Mouse (Mus musculus): ENCODE measurements around the gene Cldn15. TPM values are rescaled to one million over a fixed set of nuclear protein-coding genes. Genes with fewer than 3 reads are reported as not detected.

Gene Cldn15
- 11.9 and 12.6 TPM in 2 replicates for polyA plus RNA-seq (2015; fragmentation: Nextera tagmentation; extraction: Ambion mirVana)

DNA sequence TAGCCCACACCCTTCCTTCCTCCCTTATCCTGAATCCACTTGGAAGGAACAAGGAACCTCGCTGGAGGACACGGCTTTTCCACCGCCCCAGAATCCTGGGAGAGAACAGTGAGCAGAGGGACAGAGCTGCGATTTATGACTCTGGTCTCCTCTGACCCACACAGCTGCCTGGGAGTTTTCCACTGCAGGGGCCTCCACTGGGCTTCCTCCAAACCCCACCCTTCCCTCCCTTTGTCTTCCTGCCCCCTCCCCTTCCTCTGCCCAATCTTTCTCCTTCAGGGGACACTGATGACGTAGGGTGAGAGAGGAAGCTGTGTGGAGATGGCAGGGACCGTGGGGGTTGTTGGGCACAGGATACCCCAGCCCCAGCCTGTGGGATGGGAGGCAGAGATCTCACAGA, at the start of gene Cldn15:
Gene Cldn15 (plus strand): TSS at position 286 of the 400 bp plus-strand sequence.
- H3K4me2 ChIP-seq (ENCODE audit: low read length) = peak within 1 kb of the TSS; percentile 5
- DNase-seq (ENCODE audit: low spot score) (peak; percentile 96), ATAC-seq (replicated peaks; ENCODE audit: low FRiP score, low read depth) (peak; percentile 55)
- peaks cover 35% of the 10 kb centered on the region for H3K4me1 ChIP-seq (replicated peaks; ENCODE audit: insufficient read depth, low read length)
- no peaks in the 10 kb centered on the region for H3K27me3 ChIP-seq (ENCODE audit: insufficient read depth, low read length)
- TF ChIP-seq CTCF (IDR thresholded peaks at IDR 0.05; ENCODE audit: low read depth) = no peak
- H3K27ac ChIP-seq = peak within 1 kb of the TSS; percentile 84
- H3K36me3 ChIP-seq (ENCODE audit: insufficient read depth, low read length) = peaks cover 24% of the 10 kb centered on the region
- peak within 1 kb of the TSS; percentile 35; the same call in 1 of the 2 replicates for H3K9ac ChIP-seq (ENCODE audit: low read depth, low read length)
- H3K9me3 ChIP-seq (replicated peaks; ENCODE audit: low read length) = no peaks in the 10 kb centered on the region
- 13% methylated on average over 6 of the region's 6 CpGs for WGBS
- no peak within 1 kb of the TSS for H3K4me3 ChIP-seq (replicated peaks; ENCODE audit: low read depth, low read length)

DNA sequence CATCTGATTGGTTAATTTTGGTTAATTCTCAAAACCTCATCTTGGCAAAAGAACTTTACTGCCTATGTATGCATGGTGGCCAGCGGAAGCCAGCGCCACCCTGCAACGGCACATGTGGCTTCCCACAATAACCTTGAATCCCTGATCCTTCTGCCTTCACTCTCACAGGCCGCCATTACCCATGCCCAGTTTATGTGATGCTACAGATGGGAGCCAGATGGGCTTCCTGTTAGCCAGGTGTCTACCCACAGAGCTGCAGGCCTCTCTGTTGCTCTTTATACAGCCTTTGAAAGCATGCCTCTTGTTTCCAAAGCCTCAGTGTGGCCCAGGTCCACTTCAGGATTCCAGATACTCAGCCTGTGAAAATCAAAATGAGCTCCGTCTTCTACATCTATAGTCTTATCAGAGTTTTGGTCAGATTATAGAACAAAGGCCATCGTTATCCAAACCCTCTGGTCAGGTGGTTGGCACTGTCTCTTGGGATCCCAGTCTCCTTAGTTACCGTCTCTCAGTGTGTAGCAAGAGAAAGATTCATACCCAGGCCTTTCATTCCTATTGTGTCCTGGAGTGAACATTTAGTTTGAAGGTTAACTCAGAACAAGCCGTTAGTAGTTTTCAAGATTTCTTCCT, 48.7 kb upstream of the Cldn15 start:
- Histone ChIP-seq H3K9me3 (replicated peaks; ENCODE audit: low read length) (no peaks in the 10 kb centered on the region), H3K27me3 (ENCODE audit: insufficient read depth, low read length) (no peaks in the 10 kb centered on the region), H3K4me3 (replicated peaks; ENCODE audit: low read depth, low read length) (no peak overlapping the region), H3K9ac (ENCODE audit: low read depth, low read length) (no peak overlapping the region), H3K4me2 (ENCODE audit: low read length) (no peak overlapping the region), H3K27ac (no peak overlapping the region), H3K36me3 (ENCODE audit: insufficient read depth, low read length) (0 out of 2 replicates have a peak, but pooled peaks cover 3% of the 10 kb centered on the region), H3K4me1 (replicated peaks; ENCODE audit: insufficient read depth, low read length) (no peaks in the 10 kb centered on the region)
- WGBS = 98% methylated on average over 8 of the region's 8 CpGs
- TF ChIP-seq CTCF (IDR thresholded peaks at IDR 0.05; ENCODE audit: low read depth) = no peak
- ATAC-seq (replicated peaks; ENCODE audit: low FRiP score, low read depth) (no peak), DNase-seq (ENCODE audit: low spot score) (no peak)

DNA sequence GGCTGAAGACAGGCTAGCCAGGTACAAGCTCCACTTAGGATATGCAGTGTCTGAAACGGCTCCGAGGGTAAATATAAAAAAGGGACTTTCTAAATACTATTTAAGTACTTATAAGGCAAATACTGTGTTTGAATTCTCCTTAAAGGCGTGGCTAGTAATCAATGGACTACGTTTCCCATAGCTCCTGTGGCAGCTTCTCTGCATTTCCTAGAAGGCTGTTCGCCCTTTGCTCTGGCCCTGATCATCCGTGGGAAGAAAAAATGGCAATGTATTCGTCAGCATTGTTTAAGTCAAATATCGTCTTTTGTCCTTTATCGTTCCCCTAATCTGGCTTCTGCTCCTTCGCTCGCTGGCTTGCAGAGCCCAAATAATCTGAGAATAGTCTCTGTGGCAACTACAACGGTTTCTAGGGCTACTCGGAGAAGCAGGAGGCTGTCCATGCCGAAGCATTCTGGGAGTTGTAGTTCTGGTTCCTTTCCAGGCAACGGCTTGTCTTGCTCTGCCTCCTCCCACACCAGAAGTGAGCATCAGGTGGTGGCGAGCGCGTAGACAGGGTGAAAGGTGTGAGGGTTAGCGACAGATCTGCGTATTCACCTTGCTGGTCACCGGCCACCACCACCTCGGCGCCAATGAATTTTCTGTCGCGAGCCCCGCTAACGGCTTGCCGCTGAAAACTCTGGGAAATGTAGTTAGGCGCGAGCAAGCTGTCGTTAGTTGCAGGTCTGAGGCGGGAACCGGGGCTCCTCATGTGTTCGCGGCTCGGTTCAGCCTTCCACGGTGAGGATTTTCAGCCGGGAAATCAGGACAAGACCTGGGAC, 47.6 kb upstream of the Cldn15 start:
- no peaks in the 10 kb centered on the region for H3K4me1 ChIP-seq (replicated peaks; ENCODE audit: insufficient read depth, low read length)
- no peak for TF ChIP-seq CTCF (IDR thresholded peaks at IDR 0.05; ENCODE audit: low read depth)
- no peaks in the 10 kb centered on the region for H3K36me3 ChIP-seq (ENCODE audit: insufficient read depth, low read length)
- H3K9me3 ChIP-seq (replicated peaks; ENCODE audit: low read length) = no peaks in the 10 kb centered on the region
- ATAC-seq (replicated peaks; ENCODE audit: low FRiP score, low read depth) (peak; percentile 79), DNase-seq (ENCODE audit: low spot score) (peak; percentile 90)
- no peaks in the 10 kb centered on the region for H3K27me3 ChIP-seq (ENCODE audit: insufficient read depth, low read length)
- peak overlapping the region; percentile 66 for H3K4me3 ChIP-seq (replicated peaks; ENCODE audit: low read depth, low read length)
- peak overlapping the region; percentile 65 for H3K9ac ChIP-seq (ENCODE audit: low read depth, low read length)
- peak overlapping the region; percentile 90 for H3K4me2 ChIP-seq (ENCODE audit: low read length)
- H3K27ac ChIP-seq = 0 out of 2 replicates have a peak overlapping the region, but pooled peaks have one; percentile 1
- 3% methylated on average over 38 of the region's 38 CpGs for WGBS

DNA sequence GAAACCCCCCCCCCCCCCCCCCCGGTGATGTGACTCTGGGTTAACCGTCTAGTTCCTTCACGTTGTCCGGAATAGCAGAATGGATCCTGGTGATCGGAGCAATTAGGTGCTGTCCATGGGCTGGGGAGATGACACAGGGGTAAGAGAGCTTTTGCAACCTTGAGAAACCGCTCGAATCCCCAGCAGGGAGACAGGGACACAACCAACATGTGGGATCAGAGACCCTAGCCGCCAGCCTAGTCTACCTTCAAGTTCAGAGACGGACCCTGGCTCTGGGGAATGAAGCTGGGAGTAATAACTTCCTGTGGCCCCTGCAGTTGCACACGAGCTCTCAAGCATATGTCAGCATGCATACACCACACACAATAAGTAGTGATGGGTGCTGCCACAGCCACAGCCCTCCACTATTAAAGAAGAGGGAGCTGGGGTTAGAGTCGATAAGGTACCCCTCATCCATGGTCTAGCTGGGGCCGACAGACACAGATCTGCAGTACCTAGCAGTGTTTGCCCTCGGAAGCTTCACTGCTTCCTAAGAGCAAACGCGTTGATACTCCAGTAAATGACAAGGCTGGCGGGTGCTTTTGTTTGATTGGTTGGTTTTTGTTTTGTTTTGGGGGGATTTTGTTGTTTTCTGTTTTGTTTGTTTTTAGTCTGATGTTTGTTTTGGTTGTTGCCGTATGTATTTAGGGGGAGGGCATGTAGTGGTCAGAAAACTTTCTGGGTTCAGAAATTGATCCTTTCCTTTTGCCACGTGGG, 46.7 kb upstream of the Cldn15 start:
- Histone ChIP-seq H3K9ac (ENCODE audit: low read depth, low read length) (peak overlapping the region; percentile 65), H3K27ac (no peak overlapping the region), H3K36me3 (ENCODE audit: insufficient read depth, low read length) (no peaks in the 10 kb centered on the region), H3K27me3 (ENCODE audit: insufficient read depth, low read length) (no peaks in the 10 kb centered on the region), H3K4me2 (ENCODE audit: low read length) (peak overlapping the region; percentile 90), H3K4me1 (replicated peaks; ENCODE audit: insufficient read depth, low read length) (no peaks in the 10 kb centered on the region), H3K4me3 (replicated peaks; ENCODE audit: low read depth, low read length) (peak overlapping the region; percentile 66), H3K9me3 (replicated peaks; ENCODE audit: low read length) (no peaks in the 10 kb centered on the region)
- no peak for TF ChIP-seq CTCF (IDR thresholded peaks at IDR 0.05; ENCODE audit: low read depth)
- ATAC-seq (replicated peaks; ENCODE audit: low FRiP score, low read depth) = peak; percentile 26; the same call in 1 of the 2 replicates
- WGBS = 20% methylated on average over 17 of the region's 18 CpGs
- no peak for DNase-seq (ENCODE audit: low spot score)

DNA sequence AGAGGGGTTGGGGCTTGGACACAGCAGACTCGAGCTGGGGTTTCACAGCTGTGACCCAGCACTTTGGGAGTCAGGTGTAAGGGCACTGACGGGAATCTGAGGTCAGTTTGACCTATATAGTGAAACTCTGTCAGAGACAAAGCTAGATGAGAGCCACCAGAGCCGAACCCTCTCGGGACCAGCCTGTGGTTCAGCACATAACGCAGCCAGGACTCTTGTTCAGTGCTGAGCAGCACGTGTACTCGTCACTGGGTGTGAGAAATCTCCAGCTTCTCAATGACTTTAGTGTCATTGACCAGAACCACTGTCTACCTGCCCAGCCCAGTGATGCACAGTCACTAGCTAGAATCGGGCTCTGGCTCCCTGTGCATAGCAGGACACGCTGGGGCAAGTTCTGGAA, 43.6 kb upstream of the Cldn15 start:
- no peaks in the 10 kb centered on the region; the same call in 1 of the 2 replicates for H3K36me3 ChIP-seq (ENCODE audit: insufficient read depth, low read length)
- H3K9me3 ChIP-seq (replicated peaks; ENCODE audit: low read length) = no peaks in the 10 kb centered on the region
- TF ChIP-seq CTCF (IDR thresholded peaks at IDR 0.05; ENCODE audit: low read depth) = no peak
- no peaks in the 10 kb centered on the region for H3K4me1 ChIP-seq (replicated peaks; ENCODE audit: insufficient read depth, low read length)
- H3K4me3 ChIP-seq (replicated peaks; ENCODE audit: low read depth, low read length) = no peak overlapping the region
- H3K27ac ChIP-seq = no peak overlapping the region
- H3K9ac ChIP-seq (ENCODE audit: low read depth, low read length) = no peak overlapping the region
- ATAC-seq (replicated peaks; ENCODE audit: low FRiP score, low read depth) (no peak), DNase-seq (ENCODE audit: low spot score) (no peak)
- H3K27me3 ChIP-seq (ENCODE audit: insufficient read depth, low read length) = no peaks in the 10 kb centered on the region
- no peak overlapping the region for H3K4me2 ChIP-seq (ENCODE audit: low read length)
- WGBS = 81% methylated on average over 9 of the region's 9 CpGs
